Mouse (Mus musculus) embryonic facial prominence, embryonic 15.5 days (tissue): Measurements from ENCODE around the gene Gm5592. TPM values are rescaled to one million over a fixed set of nuclear protein-coding genes. Genes with fewer than 3 reads are reported as not detected.
"Not testable (repeated sequence)": the region's sequence is repeated elsewhere in the genome, so short reads cannot be mapped to it uniquely, and the experiment has no call there.

Experiments
- ATAC-seq: fragments of 200-750 bp; cut with Nextera tagmentation; 2 replicates; pipeline ENCODE4 v1.8.0; 2017; ENCODE audit warnings: low read depth, moderate TSS enrichment; ENCODE audit not compliant: insufficient number of reproducible peaks, low FRiP score, low TSS enrichment
- H3K27ac ChIP-seq: fragments of 300-500 bp; sonication (generic); replicated peaks from 2 replicates; pipeline ENCODE4 v1.5.1; 2015; ENCODE audit warnings: mild to moderate bottlenecking, inconsistent platforms
- H3K27me3 ChIP-seq: fragments of 300-500 bp; sonication (generic); 2 replicates; pipeline ENCODE4 v1.6.1; 2015; ENCODE audit warnings: inconsistent platforms
- H3K36me3 ChIP-seq: fragments of 300-500 bp; sonication (generic); 2 replicates; pipeline ENCODE4 v1.6.1; 2015; ENCODE audit warnings: mild to moderate bottlenecking, inconsistent platforms
- H3K4me1 ChIP-seq: fragments of 300-500 bp; sonication (generic); 2 replicates; pipeline ENCODE4 v1.6.1; 2015; ENCODE audit warnings: inconsistent platforms
- H3K4me2 ChIP-seq: fragments of 300-500 bp; sonication (generic); replicated peaks from 2 replicates; pipeline ENCODE4 v1.6.1; 2015; ENCODE audit warnings: mild to moderate bottlenecking, inconsistent platforms
- H3K4me3 ChIP-seq: fragments of 300-500 bp; sonication (generic); replicated peaks from 2 replicates; pipeline ENCODE4 v1.5.1; 2015; ENCODE audit warnings: mild to moderate bottlenecking, inconsistent platforms
- H3K9ac ChIP-seq: fragments of 300-500 bp; sonication (generic); 2 replicates; pipeline ENCODE4 v1.6.1; 2015; ENCODE audit warnings: inconsistent platforms
- H3K9me3 ChIP-seq: fragments of 300-500 bp; sonication (generic); replicated peaks from 2 replicates; pipeline ENCODE4 v1.6.1; 2016; ENCODE audit warnings: inconsistent platforms
- WGBS: fragments of 180-500 bp; shearing (Covaris S2); methylation state at CpG from one replicate; pipeline ENCODE4 v1.1.7; 2015; 5-methylcytosine and 5-hydroxymethylcytosine counted together
- polyA plus RNA-seq: library from polyadenylated mRNA; unstranded; fragments of >200 nt; fragmentation: Nextera tagmentation; extraction: Ambion mirVana; gene quantifications from 2 replicates; pipeline ENCODE4 v1.2.1, GENCODE M21; 2015

Gm5592 gene
- polyA plus RNA-seq: not detected in 2 replicates

DNA sequence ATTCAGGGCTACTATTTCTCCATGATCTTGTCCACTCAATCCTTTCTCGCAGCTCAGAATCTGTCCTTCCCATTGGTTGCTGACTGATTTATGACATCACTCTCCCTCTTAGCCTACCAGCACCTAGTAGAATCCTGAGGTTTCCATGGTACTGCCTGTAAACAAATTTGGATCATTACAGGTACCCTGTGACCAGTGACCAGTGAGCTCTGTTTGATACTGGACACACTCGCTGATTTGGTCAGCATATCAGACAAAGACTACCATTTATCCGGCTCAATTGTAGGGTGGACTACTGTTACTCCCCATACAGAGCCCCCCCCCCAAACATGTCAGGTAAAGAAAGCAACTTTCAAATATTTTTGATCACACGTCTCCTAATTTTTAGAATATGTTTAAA lies at the start of gene Gm5592:
Gm5592 (plus strand) TSS at position 301 of the 400 bp plus-strand sequence.
- H3K4me1 ChIP-seq, H3K4me2 ChIP-seq, H3K27me3 ChIP-seq, H3K9me3 ChIP-seq, H3K27ac ChIP-seq, H3K9ac ChIP-seq, H3K4me3 ChIP-seq, ATAC-seq, H3K36me3 ChIP-seq: not testable (repeated sequence)
- 84% methylated on average over 4 of the region's 4 CpGs for WGBS

DNA sequence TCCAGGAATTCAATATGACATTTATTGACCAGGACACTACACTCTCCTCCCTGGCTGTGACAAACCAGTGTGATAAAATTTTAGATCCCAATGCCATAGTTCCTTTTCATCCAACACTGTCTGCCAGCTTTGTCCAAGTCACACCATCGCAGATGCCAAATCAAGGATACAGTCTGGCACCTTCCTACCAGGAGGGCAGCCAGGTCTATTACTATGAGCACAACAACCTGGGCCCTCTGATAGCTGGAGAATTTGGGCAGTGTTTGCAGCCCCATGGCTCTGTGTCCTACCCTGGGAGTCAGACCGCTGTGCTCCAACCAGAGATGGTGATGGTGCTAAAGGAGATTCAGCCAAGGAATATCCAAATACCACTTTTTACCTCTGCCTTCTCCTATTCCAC lies 2.2 kb downstream of the Gm5592 start:
- not testable (repeated sequence) for H3K4me2 ChIP-seq, H3K27ac ChIP-seq, H3K36me3 ChIP-seq, H3K9me3 ChIP-seq, ATAC-seq, H3K9ac ChIP-seq, H3K4me1 ChIP-seq, H3K4me3 ChIP-seq, H3K27me3 ChIP-seq
- 92% methylated on average over 2 of the region's 2 CpGs for WGBS

DNA sequence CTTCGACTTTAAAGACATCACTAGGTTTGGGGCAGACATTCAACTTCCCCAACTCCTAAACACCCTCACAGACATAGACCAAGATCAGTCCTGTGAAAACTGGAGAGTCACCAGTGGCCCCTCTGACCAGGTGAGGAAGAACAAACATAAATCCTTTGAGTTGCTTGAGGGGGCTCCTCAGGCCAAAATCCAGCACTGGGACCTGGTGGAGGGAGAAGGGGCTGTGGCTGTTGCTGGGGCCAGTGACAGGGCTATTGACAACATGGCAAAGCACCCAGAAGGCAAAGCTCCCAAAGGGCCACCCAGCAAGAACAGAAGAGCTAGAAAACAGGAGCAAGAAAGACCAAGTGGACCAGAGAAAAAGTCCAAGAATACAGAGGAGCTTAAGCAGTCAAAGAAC lies 4.2 kb downstream of the Gm5592 start:
- not testable (repeated sequence) for H3K4me3 ChIP-seq, H3K27me3 ChIP-seq, H3K4me2 ChIP-seq, H3K4me1 ChIP-seq, H3K9me3 ChIP-seq, H3K36me3 ChIP-seq, ATAC-seq, H3K27ac ChIP-seq, H3K9ac ChIP-seq
- no CpG with 5 or more reads among the region's 1 CpGs for WGBS

- not testable (repeated sequence) for ATAC-seq, H3K4me1 ChIP-seq, H3K27ac ChIP-seq, H3K9ac ChIP-seq, H3K9me3 ChIP-seq, H3K4me2 ChIP-seq, H3K4me3 ChIP-seq, H3K36me3 ChIP-seq, H3K27me3 ChIP-seq
- WGBS: 64% methylated on average over 2 of the region's 2 CpGs
These were observed 4.9 kb downstream of the Gm5592 start for GRCm38 (mm10) chr7:41158562-41158961.

DNA sequence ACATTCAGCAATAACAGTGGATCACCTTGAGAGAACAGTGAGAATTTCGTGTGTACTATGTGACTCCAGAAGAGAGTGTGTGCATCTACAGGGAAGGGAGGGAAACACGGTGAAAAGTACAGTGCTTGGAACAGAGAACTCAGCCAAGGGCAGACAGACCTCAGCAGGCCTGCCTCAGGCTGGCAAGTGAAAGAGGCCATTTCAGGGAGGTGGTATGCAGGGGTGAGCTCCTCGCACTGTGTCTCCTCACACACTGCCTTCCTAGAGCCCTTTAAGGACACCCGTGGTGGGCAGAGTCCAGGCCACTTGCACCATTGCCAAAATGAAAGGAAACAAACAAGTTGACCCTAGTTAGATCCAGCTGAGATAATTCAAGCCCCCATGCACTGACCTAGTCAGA lies 40.0 kb downstream of the Gm5592 start:
- H3K4me1 ChIP-seq: no peaks in the 10 kb centered on the region
- WGBS: 62% methylated on average over 4 of the region's 4 CpGs

More for the DNA sequence above, 40.0 kb downstream of the Gm5592 start:
- no peak overlapping the region for H3K27ac ChIP-seq
- H3K4me3 ChIP-seq: no peak overlapping the region
- no peaks in the 10 kb centered on the region for H3K27me3 ChIP-seq
- no peak for ATAC-seq
- no peak overlapping the region for H3K4me2 ChIP-seq
- no peaks in the 10 kb centered on the region for H3K9me3 ChIP-seq
- H3K9ac ChIP-seq: no peak overlapping the region
- H3K36me3 ChIP-seq: no peaks in the 10 kb centered on the region

Other genes with a start within 250 kb of the Gm5592 start
- not detected in 2 replicates for gene 4930433I11Rik, start 166.3 kb upstream of the Gm5592 start, polyA plus RNA-seq
- not detected in 2 replicates for gene Gm4884, start 121.1 kb upstream of the Gm5592 start, polyA plus RNA-seq
- gene AI987944, start 239.5 kb downstream of the Gm5592 start, polyA plus RNA-seq: 11.2 and 13.3 TPM in 2 replicates